Mouse (Mus musculus): Measurements from ENCODE around the gene Urod. TPM values are rescaled to one million over a fixed set of nuclear protein-coding genes. Genes with fewer than 3 reads are reported as not detected.
A peak's percentile ranks its signal among the peaks of the same experiment; 100 is the strongest.

Urod gene
- polyA plus RNA-seq, 1 experiment from 2014 or later, result 54.8 TPM

GRCm38 (mm10) chr4:116986400-116987121 lies 7.7 kb downstream of the Urod start:
- H3K27me3 ChIP-seq (ENCODE audit: control insufficient read depth, insufficient read depth, low read length), result no peaks in the 10 kb centered on the region
- no peak overlapping the region for H3K9ac ChIP-seq (replicated peaks; ENCODE audit: low read length)
- peak; percentile 64; the same call in 1 of the 2 replicates for ATAC-seq (ENCODE audit: low FRiP score, low TSS enrichment)
- no peak overlapping the region for H3K27ac ChIP-seq (replicated peaks; ENCODE audit: low read depth, low read length)
- H3K4me2 ChIP-seq (ENCODE audit: low read length), result no peak overlapping the region
- no peak overlapping the region for H3K4me3 ChIP-seq (replicated peaks; ENCODE audit: low read depth, low read length)
- peak; percentile 84 for DNase-seq
- H3K4me1 ChIP-seq (ENCODE audit: control insufficient read depth, insufficient read depth, low read length), result no peaks in the 10 kb centered on the region
- no peaks in the 10 kb centered on the region for H3K9me3 ChIP-seq (ENCODE audit: control insufficient read depth, low read length)
- WGBS, result 65% methylated on average over 17 of the region's 17 CpGs
- peaks cover 59% of the 10 kb centered on the region for H3K36me3 ChIP-seq (ENCODE audit: control insufficient read depth, insufficient read depth, low read length)

- Histone ChIP-seq H3K27me3 (ENCODE audit: control insufficient read depth, insufficient read depth, low read length) (no peaks in the 10 kb centered on the region), H3K9me3 (ENCODE audit: control insufficient read depth, low read length) (no peaks in the 10 kb centered on the region), H3K4me3 (replicated peaks; ENCODE audit: low read depth, low read length) (no peak overlapping the region), H3K4me1 (ENCODE audit: control insufficient read depth, insufficient read depth, low read length) (no peaks in the 10 kb centered on the region), H3K36me3 (ENCODE audit: control insufficient read depth, insufficient read depth, low read length) (peaks cover 67% of the 10 kb centered on the region), H3K9ac (replicated peaks; ENCODE audit: low read length) (no peak overlapping the region), H3K4me2 (ENCODE audit: low read length) (no peak overlapping the region), H3K27ac (replicated peaks; ENCODE audit: low read depth, low read length) (no peak overlapping the region)
- whole genome bisulfite sequencing, result 92% methylated on average over 7 of the region's 7 CpGs
- DNase-seq (no peak), ATAC-seq (ENCODE audit: low FRiP score, low TSS enrichment) (no peak)
Observed at GRCm38 (mm10) chr4:116985681-116986080, 8.5 kb downstream of the Urod start.

GRCm38 (mm10) chr4:116976503-116976902 lies 17.7 kb downstream of the Urod start:
- Histone ChIP-seq H3K27me3 (ENCODE audit: control insufficient read depth, insufficient read depth, low read length) (no peaks in the 10 kb centered on the region), H3K4me3 (replicated peaks; ENCODE audit: low read depth, low read length) (no peak overlapping the region), H3K27ac (replicated peaks; ENCODE audit: low read depth, low read length) (no peak overlapping the region), H3K9me3 (ENCODE audit: control insufficient read depth, low read length) (no peaks in the 10 kb centered on the region), H3K4me2 (ENCODE audit: low read length) (no peak overlapping the region), H3K9ac (replicated peaks; ENCODE audit: low read length) (no peak overlapping the region), H3K4me1 (ENCODE audit: control insufficient read depth, insufficient read depth, low read length) (no peaks in the 10 kb centered on the region), H3K36me3 (ENCODE audit: control insufficient read depth, insufficient read depth, low read length) (peaks cover 70% of the 10 kb centered on the region)
- DNase-seq (no peak), ATAC-seq (ENCODE audit: low FRiP score, low TSS enrichment) (no peak)
- 81% methylated on average over 2 of the region's 2 CpGs for WGBS

- Histone ChIP-seq H3K9ac (replicated peaks; ENCODE audit: low read length) (no peak overlapping the region), H3K27ac (replicated peaks; ENCODE audit: low read depth, low read length) (no peak overlapping the region), H3K4me2 (ENCODE audit: low read length) (no peak overlapping the region), H3K9me3 (ENCODE audit: control insufficient read depth, low read length) (no peaks in the 10 kb centered on the region), H3K27me3 (ENCODE audit: control insufficient read depth, insufficient read depth, low read length) (no peaks in the 10 kb centered on the region), H3K4me3 (replicated peaks; ENCODE audit: low read depth, low read length) (no peak overlapping the region), H3K36me3 (ENCODE audit: control insufficient read depth, insufficient read depth, low read length) (no peaks in the 10 kb centered on the region; the same call in 1 of the 2 replicates), H3K4me1 (ENCODE audit: control insufficient read depth, insufficient read depth, low read length) (no peaks in the 10 kb centered on the region)
- WGBS, result 93% methylated on average over 7 of the region's 7 CpGs
- no peak for ATAC-seq (ENCODE audit: low FRiP score, low TSS enrichment)
- DNase-seq, result no peak
Observed at GRCm38 (mm10) chr4:116954951-116955350, 39.3 kb downstream of the Urod start.

DNA sequence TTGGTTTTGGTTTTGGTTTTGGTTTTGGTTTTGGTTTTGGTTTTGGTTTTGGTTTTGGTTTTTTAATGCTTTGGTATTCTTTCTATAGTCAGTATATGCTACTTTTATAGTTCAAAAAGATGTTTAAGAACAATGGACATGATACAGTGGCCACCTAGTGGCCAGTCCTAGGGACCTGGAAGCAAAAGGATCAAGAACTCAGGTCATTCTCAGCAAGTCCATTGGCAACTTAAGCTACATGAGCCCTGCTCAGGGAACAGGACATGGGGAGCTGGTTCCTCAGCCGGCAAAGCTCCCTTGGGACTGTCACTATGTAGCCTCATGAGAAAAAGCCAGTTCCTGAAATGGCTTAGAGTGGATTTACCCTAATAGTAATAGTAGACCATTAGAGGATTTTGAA lies 42.6 kb downstream of the Urod start:
- Histone ChIP-seq H3K27me3 (ENCODE audit: control insufficient read depth, insufficient read depth, low read length) (no peaks in the 10 kb centered on the region), H3K4me3 (replicated peaks; ENCODE audit: low read depth, low read length) (no peak overlapping the region), H3K4me2 (ENCODE audit: low read length) (no peak overlapping the region), H3K4me1 (ENCODE audit: control insufficient read depth, insufficient read depth, low read length) (no peaks in the 10 kb centered on the region), H3K9me3 (ENCODE audit: control insufficient read depth, low read length) (no peaks in the 10 kb centered on the region), H3K9ac (replicated peaks; ENCODE audit: low read length) (no peak overlapping the region), H3K27ac (replicated peaks; ENCODE audit: low read depth, low read length) (no peak overlapping the region), H3K36me3 (ENCODE audit: control insufficient read depth, insufficient read depth, low read length) (no peaks in the 10 kb centered on the region)
- peak; percentile 51 for DNase-seq
- WGBS, result 63% methylated on average over 1 of the region's 1 CpGs
- no peak for ATAC-seq (ENCODE audit: low FRiP score, low TSS enrichment)

DNA sequence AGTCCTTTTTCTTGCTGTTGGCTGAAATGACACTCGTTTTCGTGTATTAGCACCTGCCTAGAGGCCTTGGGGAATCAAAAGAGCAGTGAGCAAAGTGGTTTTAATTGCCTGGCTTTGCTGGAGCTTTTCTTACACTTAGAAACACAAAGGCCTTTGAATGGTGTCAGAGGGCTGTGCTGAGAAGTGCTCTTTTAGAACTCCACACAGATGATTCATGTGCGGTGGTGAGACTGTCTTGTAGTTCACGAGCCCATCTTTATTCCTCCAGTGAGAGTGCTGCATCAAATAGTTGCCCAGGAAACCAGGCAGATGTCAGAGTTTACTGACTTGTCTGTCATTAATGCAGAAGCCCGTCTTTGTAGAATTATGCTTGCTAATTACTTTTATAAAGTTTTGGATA lies 50.2 kb downstream of the Urod start:
- H3K4me2 ChIP-seq (ENCODE audit: low read length), result no peak overlapping the region
- no peaks in the 10 kb centered on the region for H3K27me3 ChIP-seq (ENCODE audit: control insufficient read depth, insufficient read depth, low read length)
- H3K4me1 ChIP-seq (ENCODE audit: control insufficient read depth, insufficient read depth, low read length), result 0 out of 2 replicates have a peak, but pooled peaks cover 4% of the 10 kb centered on the region
- ATAC-seq (ENCODE audit: low FRiP score, low TSS enrichment) (no peak), DNase-seq (peak; percentile 30)
- no peak overlapping the region for H3K4me3 ChIP-seq (replicated peaks; ENCODE audit: low read depth, low read length)
- H3K9ac ChIP-seq (replicated peaks; ENCODE audit: low read length), result no peak overlapping the region
- 0 out of 2 replicates have a peak overlapping the region, but pooled peaks have one; percentile 1 for H3K27ac ChIP-seq (replicated peaks; ENCODE audit: low read depth, low read length)
- WGBS, result 21% methylated on average over 5 of the region's 5 CpGs
- H3K9me3 ChIP-seq (ENCODE audit: control insufficient read depth, low read length), result no peaks in the 10 kb centered on the region
- no peaks in the 10 kb centered on the region for H3K36me3 ChIP-seq (ENCODE audit: control insufficient read depth, insufficient read depth, low read length)

GRCm38 (mm10) chr4:116942695-116943094 lies 51.5 kb downstream of the Urod start:
- H3K27ac ChIP-seq (replicated peaks; ENCODE audit: low read depth, low read length), result no peak overlapping the region
- DNase-seq (no peak), ATAC-seq (ENCODE audit: low FRiP score, low TSS enrichment) (no peak)

More at GRCm38 (mm10) chr4:116942695-116943094, 51.5 kb downstream of the Urod start:
- Histone ChIP-seq H3K36me3 (ENCODE audit: control insufficient read depth, insufficient read depth, low read length) (no peaks in the 10 kb centered on the region), H3K4me3 (replicated peaks; ENCODE audit: low read depth, low read length) (no peak overlapping the region), H3K9ac (replicated peaks; ENCODE audit: low read length) (no peak overlapping the region), H3K27me3 (ENCODE audit: control insufficient read depth, insufficient read depth, low read length) (no peaks in the 10 kb centered on the region), H3K9me3 (ENCODE audit: control insufficient read depth, low read length) (no peaks in the 10 kb centered on the region), H3K4me1 (ENCODE audit: control insufficient read depth, insufficient read depth, low read length) (0 out of 2 replicates have a peak, but pooled peaks cover 4% of the 10 kb centered on the region), H3K4me2 (ENCODE audit: low read length) (no peak overlapping the region)
- 60% methylated on average over 2 of the region's 2 CpGs for WGBS

Measured in midbrain, embryonic 14.5 days (tissue).